Mouse (Mus musculus): Measurements from ENCODE around the gene Cd151.

Gene Cd151

DNA sequence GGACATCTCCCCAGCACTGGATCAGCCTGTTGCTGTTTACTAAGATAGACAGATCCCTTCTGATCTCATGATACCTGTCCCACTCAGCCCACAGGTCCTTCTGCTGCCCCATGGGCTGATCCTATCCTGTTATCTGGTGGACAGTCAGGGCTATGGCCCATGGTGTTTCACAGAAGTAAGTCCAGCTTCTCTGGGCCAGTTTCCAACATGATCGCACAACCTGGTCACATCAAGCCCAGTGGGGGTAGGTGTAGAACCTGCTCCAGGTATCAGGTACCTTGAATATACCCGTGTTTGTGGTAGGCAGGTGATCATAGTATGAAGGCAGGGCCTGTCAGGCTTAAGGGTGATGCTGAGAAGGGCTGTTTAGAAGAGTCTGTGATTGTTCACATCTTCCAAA, 28.2 kb downstream of the Cd151 start:
- DNase-seq (ENCODE audit: low spot score in 2 of 2), result no peak

DNA sequence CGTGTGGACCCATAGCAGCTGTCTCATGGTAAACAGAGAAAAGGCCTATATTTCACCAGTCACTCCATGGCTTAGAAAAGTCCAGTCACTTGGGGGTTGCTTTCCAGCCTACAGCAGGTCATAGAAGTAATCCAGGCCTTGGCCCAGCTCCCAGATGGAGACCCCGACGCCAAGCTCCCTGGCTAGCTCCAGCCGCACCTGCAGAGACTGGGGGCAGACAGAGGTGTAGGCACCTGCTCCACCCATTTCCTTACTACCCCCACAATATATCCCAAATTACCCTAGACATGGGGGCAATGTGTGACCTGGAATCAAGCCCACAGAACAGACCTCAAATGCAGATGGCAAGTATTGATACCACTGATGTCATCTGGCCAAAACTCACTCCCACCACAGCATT, 28.7 kb downstream of the Cd151 start:
- DNase-seq (ENCODE audit: low spot score in 2 of 2), result no peak

DNA sequence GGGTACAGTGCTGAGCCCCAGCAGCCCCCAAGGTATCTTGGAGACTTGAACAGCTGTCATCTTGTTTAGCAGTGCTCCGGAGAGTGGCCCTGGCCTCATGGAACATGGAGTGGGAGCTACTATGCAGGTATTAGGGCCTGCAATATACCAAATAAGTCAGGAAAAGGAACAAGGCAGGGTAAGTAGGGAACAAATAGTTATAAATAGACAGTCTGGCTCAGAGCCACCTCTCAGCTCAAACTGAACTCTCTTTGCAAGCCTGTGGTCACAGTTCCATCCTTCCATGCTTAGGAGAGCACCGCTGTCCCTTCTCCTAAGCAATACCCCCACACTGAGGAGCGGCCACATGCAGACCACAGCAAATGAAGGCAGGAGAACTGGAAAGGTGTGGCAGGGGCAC, 30.4 kb downstream of the Cd151 start:
- no peak for DNase-seq (ENCODE audit: low spot score in 2 of 2)

DNA sequence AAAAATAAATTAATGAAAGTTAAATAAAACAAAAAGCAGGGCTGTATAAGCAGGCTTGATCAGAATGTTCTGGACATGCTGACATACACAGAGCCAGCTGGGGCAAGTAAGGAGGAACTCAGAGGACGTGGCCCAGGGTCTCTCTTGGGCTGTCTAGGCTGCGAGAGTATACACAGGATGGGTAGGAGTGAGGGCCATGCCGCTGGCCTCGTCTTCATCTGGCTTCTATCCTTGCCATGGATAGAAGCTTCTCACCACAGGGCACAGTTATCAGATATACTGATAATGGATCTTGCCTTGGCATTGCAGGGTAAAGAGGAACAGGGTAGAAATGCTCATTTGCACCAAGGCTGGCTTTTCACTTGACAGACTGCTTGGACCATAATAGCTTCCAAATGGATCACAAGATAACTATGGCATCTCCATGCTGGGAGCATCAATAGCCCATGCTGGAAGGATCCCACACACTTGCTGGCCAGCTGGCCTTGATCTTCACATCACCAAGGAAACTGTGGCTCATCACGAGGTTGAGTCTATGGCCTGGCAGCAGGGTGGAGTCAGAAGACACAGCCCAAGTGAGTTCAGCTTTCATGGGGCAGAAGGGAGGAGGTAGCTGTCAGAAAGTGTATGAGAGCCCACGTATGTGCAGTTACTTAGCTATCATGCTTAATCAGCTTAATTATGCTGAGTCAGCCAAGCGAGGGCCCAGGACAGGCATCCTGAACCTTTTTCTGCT, 34.8 kb downstream of the Cd151 start:
- DNase-seq (ENCODE audit: low spot score in 2 of 2), result no peak

DNA sequence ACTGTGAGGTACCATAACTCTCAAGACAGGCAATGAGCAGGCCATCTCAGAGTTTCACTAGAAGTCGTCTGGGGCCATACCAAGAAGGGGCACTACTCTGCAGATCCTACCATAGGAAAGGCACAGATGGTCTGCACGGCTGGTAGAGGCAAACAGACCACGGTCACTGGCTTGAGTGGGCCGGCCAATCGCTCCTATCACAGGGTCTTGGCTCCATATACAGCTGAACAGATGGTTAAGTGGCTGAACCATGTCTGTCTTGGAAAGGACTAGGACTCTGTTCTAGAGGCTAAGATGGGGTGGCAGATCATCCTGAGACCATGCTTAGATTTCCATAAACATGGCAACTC, 35.3 kb downstream of the Cd151 start:
- DNase-seq (ENCODE audit: low spot score in 2 of 2), result no peak

DNA sequence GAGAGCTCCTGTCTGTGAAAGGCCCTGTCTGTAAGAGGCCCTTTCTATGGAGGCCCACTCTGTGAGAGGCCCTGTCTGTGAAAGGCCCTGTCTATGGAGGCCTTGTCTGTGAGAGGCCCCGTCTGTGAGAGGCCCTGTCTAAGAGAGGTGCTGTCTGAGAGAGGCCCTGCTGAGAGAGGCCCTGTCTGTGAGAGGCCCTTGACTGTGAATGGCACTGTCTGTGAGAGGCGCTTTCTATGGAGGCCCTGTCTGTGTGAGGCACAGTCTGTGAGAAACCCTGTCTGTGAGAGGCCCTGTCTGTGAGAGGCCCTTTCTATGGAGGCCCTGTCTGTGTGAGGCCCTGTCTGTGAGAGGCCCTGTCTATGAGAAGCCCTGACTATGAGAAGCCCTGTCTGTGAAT, 39.1 kb downstream of the Cd151 start:
- DNase-seq (ENCODE audit: low spot score in 2 of 2), result no peak

DNA sequence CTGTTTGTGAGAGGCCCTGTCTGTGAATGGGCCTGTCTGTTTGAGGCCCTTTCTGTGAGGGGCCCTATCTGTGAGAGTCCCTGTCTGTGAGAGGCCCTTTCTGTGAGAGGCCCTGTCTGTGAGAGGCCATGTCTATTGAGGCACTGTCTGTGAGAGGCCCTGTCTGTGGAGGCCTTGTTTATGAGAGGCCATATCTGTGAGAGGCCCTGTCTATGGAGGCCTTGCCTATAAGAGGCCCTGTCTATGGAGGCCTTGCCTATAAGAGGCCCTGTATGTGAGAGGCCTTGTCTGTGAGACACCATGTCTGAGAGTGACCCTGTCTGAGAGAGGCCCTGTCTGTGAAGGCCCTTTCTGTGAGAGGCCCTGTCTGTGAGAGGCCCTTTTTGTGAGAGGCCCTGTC, 41.0 kb downstream of the Cd151 start:
- DNase-seq (ENCODE audit: low spot score in 2 of 2), result no peak

DNA sequence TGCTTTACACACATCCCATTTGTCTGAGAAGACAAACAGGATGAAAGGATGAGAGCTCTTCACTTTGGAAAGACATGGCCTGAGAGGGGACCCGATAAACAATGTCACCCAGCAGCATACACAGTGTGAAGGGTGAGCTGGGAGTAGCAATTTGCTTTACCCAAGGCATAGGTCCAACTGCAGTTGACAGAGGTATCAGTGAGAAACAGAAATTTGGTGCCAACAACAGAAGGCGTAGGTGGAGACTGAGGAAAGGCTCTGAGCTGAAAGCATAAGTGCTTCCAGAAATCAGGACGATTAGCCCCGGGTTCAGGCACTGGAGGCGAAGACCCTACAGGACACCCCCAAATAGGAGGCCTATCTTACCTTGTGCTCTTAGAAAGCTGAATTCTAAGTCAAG, 43.0 kb downstream of the Cd151 start:
- DNase-seq (ENCODE audit: low spot score in 2 of 2), result no peak

DNA sequence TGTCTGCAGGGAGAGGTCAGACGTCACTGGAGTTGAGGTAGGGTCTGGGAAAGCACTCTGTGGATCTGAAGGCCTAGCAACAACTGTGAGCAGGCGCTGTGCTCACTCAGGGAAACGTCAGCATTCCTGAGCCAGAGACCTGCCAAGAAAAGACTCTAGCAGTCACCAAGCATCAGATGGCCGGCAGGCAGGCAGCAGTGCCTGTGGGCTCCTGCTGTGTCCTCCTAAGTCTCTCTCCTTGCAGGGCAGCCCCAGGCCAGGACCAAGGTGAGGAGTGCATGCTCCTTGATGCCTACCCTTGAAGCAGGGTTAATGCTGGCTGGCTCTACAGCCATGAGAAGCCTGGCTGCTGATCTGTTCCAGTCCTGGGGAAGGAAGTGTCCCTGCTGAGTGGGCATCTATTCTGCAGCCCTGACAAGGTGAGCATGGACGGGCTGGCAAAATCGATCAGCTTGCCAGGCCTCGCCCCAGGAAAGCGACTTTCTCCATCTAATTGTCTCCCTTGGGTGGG, 43.5 kb downstream of the Cd151 start:
- DNase-seq (ENCODE audit: low spot score in 2 of 2), result no peak

DNA sequence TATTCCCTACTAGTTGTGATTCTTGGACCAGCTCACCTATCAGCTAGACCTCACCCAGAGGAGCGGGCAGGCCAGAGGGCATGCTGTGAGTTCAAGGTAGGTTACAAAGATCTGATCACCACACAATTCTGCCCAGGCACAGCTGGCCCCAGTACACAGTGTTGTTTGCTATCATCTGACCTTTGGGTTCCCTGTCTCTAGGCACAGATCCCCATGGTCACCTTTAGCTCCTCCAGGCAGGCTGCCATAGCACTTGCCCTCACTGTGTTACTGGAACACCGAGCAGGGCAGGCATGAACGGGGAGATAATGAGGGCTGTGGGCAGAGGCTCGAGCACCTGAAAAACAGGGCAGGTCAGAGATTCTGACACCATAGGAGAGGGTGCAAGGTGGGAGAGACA, 50.4 kb downstream of the Cd151 start:
- no peak for DNase-seq (ENCODE audit: low spot score in 2 of 2)

DNA sequence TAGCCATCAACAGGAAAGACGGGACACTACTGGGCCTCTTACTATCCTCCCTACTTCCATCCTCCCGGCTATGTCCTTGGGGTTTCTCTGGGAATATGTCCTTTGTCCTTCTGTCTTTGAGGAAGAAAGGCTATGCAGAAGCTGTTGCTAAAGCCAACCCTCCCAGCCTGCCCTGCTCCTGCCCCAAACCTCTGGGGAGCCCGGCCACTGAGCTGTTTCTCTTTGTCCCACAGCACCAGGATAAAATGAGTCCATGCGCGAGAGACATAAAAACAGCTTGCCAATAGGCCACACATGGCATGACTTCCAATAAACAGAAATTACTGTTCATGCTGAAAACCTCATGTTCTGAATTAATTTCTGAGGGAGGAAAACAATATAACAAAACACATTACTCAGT, 51.1 kb downstream of the Cd151 start:
- DNase-seq (ENCODE audit: low spot score in 2 of 2), result no peak

DNA sequence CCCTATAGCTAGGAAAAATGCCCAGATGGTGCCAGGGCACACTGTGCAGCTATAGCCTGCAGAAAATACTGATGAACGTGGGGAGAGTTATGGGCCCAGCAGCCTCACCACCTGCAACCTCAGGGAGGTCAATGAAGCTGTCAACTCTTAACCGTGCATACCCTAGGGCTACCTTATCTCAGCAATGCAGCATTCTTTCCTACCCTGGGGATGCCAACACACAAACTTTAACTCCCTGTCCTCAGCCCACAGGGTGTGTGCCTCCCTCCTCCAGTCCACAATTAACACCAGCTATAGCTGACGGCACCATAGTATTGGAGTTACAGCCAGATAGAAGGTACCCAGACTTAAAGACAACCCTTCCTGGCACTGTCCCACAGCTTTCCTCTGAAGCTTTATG, 51.7 kb downstream of the Cd151 start:
- no peak for DNase-seq (ENCODE audit: low spot score in 2 of 2)

DNA sequence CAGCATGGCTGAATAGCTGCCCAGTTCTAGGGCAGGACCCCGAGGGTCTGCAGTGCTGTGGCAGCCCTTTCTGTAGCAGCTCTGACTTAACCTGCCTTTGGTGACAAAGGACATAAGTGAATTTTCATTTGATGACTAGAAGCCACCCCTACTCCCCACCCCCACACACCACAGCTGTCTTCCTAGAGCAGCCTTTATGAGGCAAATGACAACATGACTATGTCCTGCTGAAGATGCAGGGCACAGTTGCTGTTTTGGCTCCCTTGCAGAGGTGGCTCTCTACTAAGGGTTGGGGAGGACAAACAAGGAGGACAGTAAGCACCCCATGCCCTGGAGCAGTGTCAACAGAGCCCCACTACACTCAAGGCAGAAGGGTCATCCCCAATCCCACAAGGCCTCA, 52.6 kb downstream of the Cd151 start:
- DNase-seq (ENCODE audit: low spot score in 2 of 2), result no peak

All from frontal cortex, postnatal 14 days (tissue).